Mouse (Mus musculus) ES-Bruce4 (cell line): ENCODE measurements at regions not wholly inside any gene's neighbourhood (a gene's known extent, or its start where the extent isn't known, plus 50 kb on each side); places are given as distances from the start of the nearest gene placed in this dataset.

Source experiments
- CTCF ChIP-seq: IDR thresholded peaks from one replicate; pipeline ENCODE4 v1.8.1; 2011; ENCODE audit warnings: low read depth, low read length
- POLR2A ChIP-seq: IDR thresholded peaks from one replicate; pipeline ENCODE4 v1.8.1; 2011; ENCODE audit warnings: low read length; ENCODE audit not compliant: insufficient read depth

DNA sequence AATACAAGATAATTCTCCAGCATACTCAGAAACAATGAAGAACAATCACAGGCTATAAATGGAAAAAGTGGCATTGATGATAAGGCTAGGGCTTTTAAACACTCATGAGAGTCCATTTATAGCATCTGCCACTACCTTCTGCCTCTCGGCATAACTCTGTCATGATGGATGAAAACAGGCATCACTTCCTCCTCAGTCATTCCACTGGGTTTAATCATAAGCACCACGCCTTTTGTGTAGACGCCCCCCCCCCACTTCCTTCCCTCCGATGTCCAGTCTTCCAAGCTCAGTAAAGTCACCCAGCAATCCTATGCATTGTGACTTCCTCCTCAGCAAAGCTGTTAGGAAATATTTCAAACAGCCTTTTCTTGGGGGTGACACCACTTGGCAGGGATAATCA is 63.1 kb upstream of the Dkk2 start:
- no peak for TF ChIP-seq CTCF
- TF ChIP-seq POLR2A: no peak
